Mouse (Mus musculus) neural tube, embryonic 14.5 days (tissue): ENCODE results near the gene Tbc1d22a. TPM values are rescaled to one million over a fixed set of nuclear protein-coding genes. Genes with fewer than 3 reads are reported as not detected.

Experiments
- ATAC-seq: fragments of 200-750 bp; cut with Nextera tagmentation; 2 replicates; pipeline ENCODE4 v1.8.0; 2017; ENCODE audit warnings: low read depth, mild to moderate bottlenecking, moderate TSS enrichment, moderate library complexity
- H3K27ac ChIP-seq: fragments of 300-500 bp; sonication (generic); 2 replicates; pipeline ENCODE4 v1.5.1; 2014; ENCODE audit warnings: low read depth, mild to moderate bottlenecking, control low read depth, low read length, moderate library complexity, mixed read lengths
- H3K27me3 ChIP-seq: fragments of 300-500 bp; sonication (generic); 2 replicates; pipeline ENCODE4 v1.6.1; 2014; ENCODE audit warnings: low read length; ENCODE audit not compliant: control insufficient read depth, insufficient read depth
- H3K36me3 ChIP-seq: fragments of 300-500 bp; sonication (generic); 2 replicates; pipeline ENCODE4 v1.6.1; 2014; ENCODE audit warnings: low read length, mixed read lengths; ENCODE audit not compliant: control insufficient read depth, insufficient read depth
- H3K4me1 ChIP-seq: fragments of 300-500 bp; sonication (generic); 2 replicates; pipeline ENCODE4 v1.6.1; 2014; ENCODE audit warnings: low read length; ENCODE audit not compliant: control insufficient read depth, insufficient read depth
- H3K4me2 ChIP-seq: fragments of 300-500 bp; sonication (generic); 2 replicates; pipeline ENCODE4 v1.6.1; 2014; ENCODE audit warnings: mild to moderate bottlenecking, low read depth, low read length, control low read depth
- H3K4me3 ChIP-seq: fragments of 300-500 bp; sonication (generic); 2 replicates; pipeline ENCODE4 v1.5.1; 2014; ENCODE audit warnings: low read depth, low read length, control low read depth, mixed read lengths
- H3K9ac ChIP-seq: fragments of 300-500 bp; sonication (generic); replicated peaks from 2 replicates; pipeline ENCODE4 v1.6.1; 2014; ENCODE audit warnings: low read depth, mild to moderate bottlenecking, control low read depth, low read length, mixed read lengths
- H3K9me3 ChIP-seq: fragments of 300-500 bp; sonication (generic); 2 replicates; pipeline ENCODE4 v1.6.1; 2016; ENCODE audit warnings: low read length; ENCODE audit not compliant: control insufficient read depth
- WGBS: fragments of 180-500 bp; shearing (Covaris S2); extraction: QIAGEN DNeasy Blood & Tissue Kit; methylation state at CpG from one replicate; pipeline ENCODE4 v1.1.7; 2014; 5-methylcytosine and 5-hydroxymethylcytosine counted together
- polyA plus RNA-seq: library from polyadenylated mRNA; unstranded; fragments of >200 nt; fragmentation: Nextera tagmentation; extraction: Ambion mirVana; gene quantifications from 2 replicates; pipeline ENCODE4 v1.2.1, GENCODE M21; 2014

Tbc1d22a gene
- polyA plus RNA-seq, 1 experiment from 2014 or later, result 8.9 TPM

DNA sequence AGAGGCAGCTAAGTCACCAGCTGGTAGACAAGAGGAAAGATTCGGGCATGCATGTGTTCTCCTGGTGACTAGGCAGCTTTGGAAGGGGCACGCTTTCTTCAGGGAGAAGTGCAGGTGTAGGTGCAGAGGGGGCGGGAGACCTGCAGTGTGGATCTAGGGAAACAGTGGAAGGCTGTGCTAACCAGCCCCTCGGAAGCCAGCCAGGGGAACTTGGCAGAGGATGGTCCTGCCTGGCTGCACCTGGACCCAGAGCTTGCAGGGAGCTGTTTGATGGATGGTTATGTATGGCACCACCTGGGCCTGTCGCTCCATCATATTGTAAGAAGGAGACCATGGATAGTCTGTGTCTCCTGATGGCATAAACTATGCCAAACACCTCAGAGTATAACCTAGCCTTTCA, 214.2 kb downstream of the Tbc1d22a start:
- no peak for ATAC-seq
- Histone ChIP-seq H3K36me3 (no peaks in the 10 kb centered on the region), H3K4me2 (no peak overlapping the region), H3K9ac (no peak overlapping the region), H3K27me3 (no peaks in the 10 kb centered on the region), H3K9me3 (no peaks in the 10 kb centered on the region), H3K27ac (no peak overlapping the region), H3K4me1 (no peaks in the 10 kb centered on the region), H3K4me3 (no peak overlapping the region)
- 74% methylated on average over 5 of the region's 5 CpGs for WGBS

DNA sequence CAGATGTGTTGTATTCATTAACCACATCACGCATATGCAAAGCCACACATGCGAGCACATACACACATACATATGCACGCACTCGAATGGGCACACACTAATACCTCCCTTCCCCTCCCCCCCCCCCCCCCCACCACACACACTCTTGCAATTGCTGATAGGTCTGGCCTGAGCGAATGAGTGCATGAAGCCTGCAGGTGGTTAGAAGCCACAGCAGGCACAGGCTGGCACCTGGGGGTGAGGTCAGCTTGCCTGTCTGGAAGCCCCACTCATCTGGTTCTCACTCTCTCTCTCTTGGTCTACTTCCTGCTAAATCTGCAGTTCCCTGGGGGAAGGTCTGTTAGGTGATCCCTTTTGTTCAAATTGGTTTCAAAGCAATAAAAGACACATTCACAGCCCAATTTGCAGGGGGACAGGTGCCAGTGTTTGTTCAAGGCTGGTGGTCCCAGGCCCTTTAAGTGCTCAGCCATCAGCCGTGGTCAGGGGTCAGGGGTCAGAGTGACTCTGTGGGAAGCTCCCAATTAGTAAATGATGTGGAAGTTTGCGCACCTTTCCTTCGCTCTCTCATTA, 215.6 kb downstream of the Tbc1d22a start:
- Histone ChIP-seq H3K9me3 (no peaks in the 10 kb centered on the region), H3K4me1 (no peaks in the 10 kb centered on the region), H3K9ac (no peak overlapping the region), H3K36me3 (no peaks in the 10 kb centered on the region), H3K4me2 (no peak overlapping the region), H3K27me3 (no peaks in the 10 kb centered on the region), H3K4me3 (no peak overlapping the region), H3K27ac (no peak overlapping the region)
- no peak for ATAC-seq
- whole genome bisulfite sequencing, result 66% methylated on average over 8 of the region's 8 CpGs

DNA sequence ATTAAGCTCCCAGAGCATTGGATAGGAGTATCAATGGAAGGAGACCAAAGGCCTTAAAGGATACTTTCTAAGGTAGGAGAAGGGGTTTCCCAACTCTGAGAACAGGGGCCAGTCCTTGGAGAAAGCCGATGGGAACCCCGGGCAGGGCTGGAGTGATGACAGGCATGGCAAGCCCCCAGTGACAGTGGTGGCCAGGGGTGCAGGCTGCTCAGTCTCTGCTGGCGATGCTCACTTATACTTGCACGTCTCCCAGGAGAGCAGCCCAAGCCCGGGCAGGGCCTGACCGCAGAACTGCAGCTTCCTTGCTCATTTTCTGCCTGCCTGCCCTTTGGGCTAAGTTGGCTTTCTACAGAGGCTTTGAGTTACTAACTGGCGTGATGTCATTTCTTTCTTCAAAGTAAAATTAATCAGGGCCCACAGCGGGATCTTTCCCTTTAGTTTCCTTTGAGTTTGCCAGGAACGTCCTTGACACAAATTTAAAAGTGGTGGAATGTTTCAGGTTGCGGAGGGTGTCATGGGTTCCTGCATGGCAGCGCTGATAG, 217.4 kb downstream of the Tbc1d22a start:
- Histone ChIP-seq H3K9ac (no peak overlapping the region), H3K4me2 (no peak overlapping the region), H3K27me3 (no peaks in the 10 kb centered on the region), H3K9me3 (no peaks in the 10 kb centered on the region), H3K4me1 (no peaks in the 10 kb centered on the region), H3K36me3 (no peaks in the 10 kb centered on the region), H3K27ac (no peak overlapping the region), H3K4me3 (no peak overlapping the region)
- WGBS, result 65% methylated on average over 11 of the region's 11 CpGs
- no peak for ATAC-seq

DNA sequence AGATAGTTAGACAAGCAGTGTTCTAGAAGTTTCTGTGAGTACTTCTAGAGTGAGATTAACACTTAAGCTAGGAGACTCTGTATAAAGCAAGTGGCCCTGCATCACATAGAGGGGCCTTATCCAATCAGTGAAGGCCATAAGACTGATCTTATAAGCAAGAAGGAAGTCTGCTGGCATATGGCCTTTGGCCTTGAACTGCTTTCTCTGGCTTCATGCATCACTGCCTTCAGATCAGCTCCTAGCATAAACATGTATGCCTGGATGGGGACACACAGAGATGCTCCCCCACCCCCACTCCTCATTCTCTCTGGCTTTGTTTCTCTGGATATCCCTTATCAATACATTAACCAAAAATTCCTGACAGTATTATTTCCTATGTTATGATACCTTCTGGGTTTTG, 218.5 kb downstream of the Tbc1d22a start:
- Histone ChIP-seq H3K4me3 (no peak overlapping the region), H3K9me3 (no peaks in the 10 kb centered on the region), H3K4me1 (no peaks in the 10 kb centered on the region), H3K4me2 (no peak overlapping the region), H3K27ac (no peak overlapping the region), H3K27me3 (no peaks in the 10 kb centered on the region), H3K9ac (no peak overlapping the region), H3K36me3 (no peaks in the 10 kb centered on the region)
- ATAC-seq, result no peak

DNA sequence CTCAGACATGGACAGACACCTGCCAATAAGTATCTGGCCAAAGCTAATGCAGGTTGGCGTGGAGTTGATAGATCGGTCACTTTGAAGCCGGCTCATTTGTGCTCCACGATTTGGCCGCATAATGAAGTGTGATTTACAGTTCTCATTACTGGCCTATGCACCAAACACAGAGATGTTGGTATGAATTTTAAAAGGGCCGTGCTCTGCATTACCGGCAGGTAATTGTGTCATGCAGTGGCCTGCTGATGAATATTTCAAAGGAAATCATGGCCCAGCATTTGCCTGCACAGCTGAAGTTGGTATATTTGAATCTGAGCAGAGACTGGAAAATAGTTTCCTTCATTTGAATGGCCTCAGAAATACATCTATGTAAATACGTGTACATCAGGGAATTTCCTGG, 219.1 kb downstream of the Tbc1d22a start:
- ATAC-seq, result no peak
- H3K27ac ChIP-seq, result no peak overlapping the region
- WGBS, result 49% methylated on average over 8 of the region's 8 CpGs

DNA sequence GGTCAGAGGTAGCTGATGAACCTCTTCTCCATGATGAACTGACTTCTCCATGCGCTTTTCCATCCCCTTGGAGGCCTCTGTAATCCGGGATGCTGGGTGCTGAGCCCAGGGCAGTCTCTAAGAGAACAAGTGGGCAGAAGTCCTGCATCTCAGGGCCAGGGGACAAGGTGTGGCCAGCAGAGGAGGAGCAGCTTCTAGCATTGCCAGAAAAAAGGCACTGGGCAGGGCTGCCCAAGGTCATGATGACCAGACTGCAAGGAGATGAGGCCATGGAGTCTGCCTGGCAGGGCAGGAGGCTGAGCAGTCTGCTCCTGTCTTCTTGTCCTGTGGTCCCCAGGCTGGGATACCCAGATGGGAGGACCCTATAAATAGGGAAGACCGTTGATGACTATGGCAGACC, 220.0 kb downstream of the Tbc1d22a start:
- H3K27ac ChIP-seq, result no peak overlapping the region
- no peak overlapping the region for H3K4me2 ChIP-seq
- no peaks in the 10 kb centered on the region for H3K4me1 ChIP-seq

More for the DNA sequence above, 219.1 kb downstream of the Tbc1d22a start:
- H3K4me2 ChIP-seq, result no peak overlapping the region
- H3K9ac ChIP-seq, result no peak overlapping the region
- H3K9me3 ChIP-seq, result no peaks in the 10 kb centered on the region
- no peaks in the 10 kb centered on the region for H3K36me3 ChIP-seq
- no peaks in the 10 kb centered on the region for H3K27me3 ChIP-seq
- no peak overlapping the region for H3K4me3 ChIP-seq
- no peaks in the 10 kb centered on the region for H3K4me1 ChIP-seq

DNA sequence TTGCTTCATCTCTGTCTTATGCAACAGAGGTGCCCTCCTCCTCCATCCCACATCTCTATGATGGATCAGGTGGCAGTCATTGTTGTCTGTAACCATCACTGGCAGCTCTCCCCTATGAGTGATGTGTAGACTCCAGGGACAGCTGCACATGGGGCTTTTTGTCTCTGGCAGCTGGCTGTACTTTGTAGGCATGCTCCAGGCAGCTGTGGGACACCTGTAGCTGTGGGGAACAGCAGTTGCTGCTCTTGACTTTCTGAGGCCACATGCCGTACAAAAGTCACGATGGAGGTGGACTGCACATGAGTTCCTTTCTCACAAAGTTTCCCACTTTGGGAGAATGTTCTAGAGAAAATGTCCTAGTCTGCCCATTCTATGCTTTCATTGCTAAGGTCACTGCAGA, 223.1 kb downstream of the Tbc1d22a start:
- H3K27me3 ChIP-seq, result no peaks in the 10 kb centered on the region

More for the DNA sequence above, 220.0 kb downstream of the Tbc1d22a start:
- 77% methylated on average over 3 of the region's 3 CpGs for WGBS
- no peaks in the 10 kb centered on the region for H3K9me3 ChIP-seq
- no peak overlapping the region for H3K9ac ChIP-seq
- ATAC-seq, result no peak
- H3K36me3 ChIP-seq, result no peaks in the 10 kb centered on the region
- no peak overlapping the region for H3K4me3 ChIP-seq
- H3K27me3 ChIP-seq, result no peaks in the 10 kb centered on the region

DNA sequence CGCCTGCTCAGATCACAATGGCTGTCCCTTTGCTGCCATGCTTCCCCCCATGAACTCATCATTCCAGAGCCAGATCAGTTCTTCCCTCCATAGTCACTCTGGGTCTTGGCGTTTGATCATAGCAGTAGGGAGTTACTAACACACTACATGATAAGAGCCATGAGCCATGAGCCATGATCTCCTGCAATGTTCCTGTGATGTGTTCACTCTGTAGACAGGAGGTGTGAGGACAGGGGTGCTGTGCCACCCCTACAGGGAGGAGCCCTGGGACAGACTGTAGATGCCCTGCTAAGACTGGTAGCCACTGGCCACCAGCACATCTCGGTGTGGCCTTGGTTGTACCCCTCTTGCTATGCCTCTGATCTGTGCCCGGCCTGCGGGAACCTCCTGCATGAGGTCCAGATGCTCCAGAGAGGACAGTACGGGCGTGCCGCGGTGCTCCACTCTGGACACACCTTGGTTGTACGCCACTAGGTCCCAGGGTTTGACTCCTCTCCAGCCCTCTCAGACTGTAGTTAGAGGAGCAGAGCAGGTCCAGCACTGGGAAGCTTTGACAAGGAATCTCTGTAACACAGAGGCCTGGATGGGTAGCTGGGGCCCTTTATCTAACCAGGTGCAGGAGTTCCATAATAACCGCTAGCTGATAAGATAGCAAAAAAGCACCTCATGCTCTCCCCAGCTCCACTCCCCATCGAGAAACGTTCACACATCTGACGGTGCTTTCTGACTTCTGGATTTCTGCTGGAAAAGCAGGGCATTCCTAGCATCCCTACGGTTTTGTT, 224.9 kb downstream of the Tbc1d22a start:
- Histone ChIP-seq H3K4me3 (no peak overlapping the region), H3K4me2 (no peak overlapping the region), H3K36me3 (no peaks in the 10 kb centered on the region), H3K4me1 (no peaks in the 10 kb centered on the region), H3K9me3 (no peaks in the 10 kb centered on the region), H3K9ac (no peak overlapping the region), H3K27ac (no peak overlapping the region), H3K27me3 (no peaks in the 10 kb centered on the region)
- WGBS, result 95% methylated on average over 15 of the region's 15 CpGs
- no peak for ATAC-seq

More for the DNA sequence above, 223.1 kb downstream of the Tbc1d22a start:
- Histone ChIP-seq H3K36me3 (no peaks in the 10 kb centered on the region), H3K4me3 (no peak overlapping the region), H3K9ac (no peak overlapping the region), H3K27ac (no peak overlapping the region), H3K4me2 (no peak overlapping the region), H3K9me3 (no peaks in the 10 kb centered on the region), H3K4me1 (no peaks in the 10 kb centered on the region)
- no peak for ATAC-seq
- 91% methylated on average over 2 of the region's 2 CpGs for WGBS

DNA sequence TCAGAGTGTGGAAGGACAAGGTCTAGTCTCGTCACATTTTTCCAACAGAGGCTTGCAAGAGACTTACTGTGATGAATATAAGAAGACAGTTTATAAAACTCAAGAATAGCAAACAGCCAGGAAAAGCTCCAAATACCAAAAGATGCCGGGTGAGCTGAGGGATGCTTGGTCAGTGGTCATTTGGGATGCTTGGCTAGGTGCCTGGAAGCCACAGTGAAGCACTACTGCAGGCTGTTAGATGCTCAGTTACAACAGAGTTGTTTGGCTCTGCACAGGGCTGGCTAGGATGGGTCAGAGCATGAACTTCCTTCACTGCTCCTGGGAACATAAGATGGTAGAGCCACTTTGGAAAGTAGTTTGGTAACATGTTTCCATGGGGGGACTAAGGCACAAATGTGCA, 230.0 kb downstream of the Tbc1d22a start:
- Histone ChIP-seq H3K9ac (no peak overlapping the region), H3K4me2 (no peak overlapping the region), H3K36me3 (no peaks in the 10 kb centered on the region), H3K27ac (no peak overlapping the region), H3K27me3 (no peaks in the 10 kb centered on the region), H3K4me3 (no peak overlapping the region), H3K4me1 (no peaks in the 10 kb centered on the region), H3K9me3 (no peaks in the 10 kb centered on the region)
- ATAC-seq, result no peak
- 85% methylated on average over 2 of the region's 2 CpGs for WGBS
